Comparison of ENCODE assay signal across 8 mouse cellular contexts in the genomic region with DNA sequence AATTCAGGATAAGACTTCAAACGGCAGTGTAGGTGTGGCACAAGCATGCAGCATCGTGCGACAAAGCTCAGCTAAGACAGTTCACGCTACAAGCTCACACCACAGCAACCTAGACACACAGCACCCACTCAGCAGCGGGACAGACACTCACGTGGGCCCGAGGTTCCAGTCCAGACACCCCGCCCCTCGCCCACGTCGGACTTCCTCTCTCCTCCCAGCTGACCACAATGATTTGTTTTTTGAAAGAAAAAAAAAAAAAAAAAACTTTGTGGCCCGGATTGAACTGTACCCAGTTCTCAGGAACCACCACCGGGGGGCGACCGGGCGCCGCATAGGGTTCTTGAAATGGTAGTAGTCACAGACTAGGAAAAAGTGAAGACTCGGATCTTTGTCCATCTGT. TPM values are rescaled to one million over a fixed set of nuclear protein-coding genes. Genes with fewer than 3 reads are reported as not detected.
A peak's percentile ranks its signal among the peaks of the same experiment; 100 is the strongest.
DNase-seq lines count a peak whose midpoint lies in the region; ATAC-seq and TF ChIP-seq lines count a peak whose summit lies in the region.

No protein-coding gene starts in this region.

- peak; percentile 85 for TF ChIP-seq CTCF in midbrain, postnatal 0 days (IDR thresholded peaks at IDR 0.05)

- no peaks in the 10 kb centered on the region for H3K9me3 ChIP-seq in embryonic facial prominence, embryonic 14.5 days (ENCODE audit: control insufficient read depth, low read length)
- H3K9me3 ChIP-seq in limb, embryonic 14.5 days (ENCODE audit: control insufficient read depth, low read length): no peaks in the 10 kb centered on the region
- H3K9me3 ChIP-seq in midbrain, postnatal 0 days (ENCODE audit: low read length): no peaks in the 10 kb centered on the region

- H3K9ac ChIP-seq in embryonic facial prominence, embryonic 14.5 days (ENCODE audit: low read depth, low read length): peak overlapping the region; percentile 63
- peak overlapping the region; percentile 47 for H3K9ac ChIP-seq in limb, embryonic 14.5 days (ENCODE audit: low read depth, low read length, severe bottlenecking)
- H3K9ac ChIP-seq in midbrain, postnatal 0 days (replicated peaks; ENCODE audit: low read length, poor library complexity, severe bottlenecking): peak overlapping the region; percentile 37; the same call in 1 of the 2 replicates

- peaks cover 39% of the 10 kb centered on the region for H3K36me3 ChIP-seq in embryonic facial prominence, embryonic 14.5 days (ENCODE audit: control insufficient read depth, insufficient read depth, low read length)
- peaks cover 40% of the 10 kb centered on the region for H3K36me3 ChIP-seq in limb, embryonic 14.5 days (ENCODE audit: control insufficient read depth, insufficient read depth, low read length)
- H3K36me3 ChIP-seq in midbrain, postnatal 0 days (ENCODE audit: insufficient read depth, low read length): no peaks in the 10 kb centered on the region; the same call in 1 of the 2 replicates

- 0% methylated on average over 18 of the region's 18 CpGs for WGBS in embryonic facial prominence, embryonic 14.5 days
- 0% methylated on average over 18 of the region's 18 CpGs for WGBS in limb, embryonic 14.5 days
- 1% methylated on average over 18 of the region's 18 CpGs for WGBS in midbrain, postnatal 0 days

- DNase-seq in 3134 (ENCODE audit: extremely low read depth, insufficient read length, low spot score): peak; percentile 93
- DNase-seq in adrenal gland, postnatal 25 days: peak; percentile 93
- DNase-seq in embryonic facial prominence, embryonic 14.5 days (ENCODE audit: low spot score): peak; percentile 94
- peak; percentile 89 for DNase-seq in heart, adult 8-10 months (ENCODE audit: low spot score)
- DNase-seq in kidney, adult 9 months: peak; percentile 95
- peak; percentile 93 for DNase-seq in limb, embryonic 14.5 days (ENCODE audit: low spot score)
- DNase-seq in midbrain, postnatal 0 days (ENCODE audit: low spot score): peak; percentile 92
- DNase-seq in spleen, postnatal 14 days (ENCODE audit: low spot score in 2 of 2): peak; percentile 76 to 84

- peak overlapping the region; percentile 81 for H3K4me2 ChIP-seq in embryonic facial prominence, embryonic 14.5 days (ENCODE audit: low read depth, low read length)
- peak overlapping the region; percentile 96 for H3K4me2 ChIP-seq in limb, embryonic 14.5 days (replicated peaks; ENCODE audit: low read depth, low read length, severe bottlenecking)
- H3K4me2 ChIP-seq in midbrain, postnatal 0 days (ENCODE audit: low read depth, low read length, poor library complexity, severe bottlenecking): peak overlapping the region; percentile 70

- peaks cover 13% of the 10 kb centered on the region for H3K4me1 ChIP-seq in embryonic facial prominence, embryonic 14.5 days (ENCODE audit: control insufficient read depth, insufficient read depth, low read length)
- H3K4me1 ChIP-seq in limb, embryonic 14.5 days (ENCODE audit: control insufficient read depth, insufficient read depth, low read length): peaks cover 13% of the 10 kb centered on the region
- peaks cover 8% of the 10 kb centered on the region for H3K4me1 ChIP-seq in midbrain, postnatal 0 days (ENCODE audit: insufficient read depth, low read length)

- peak overlapping the region; percentile 89 for H3K4me3 ChIP-seq in embryonic facial prominence, embryonic 14.5 days (ENCODE audit: low read depth, low read length)
- peak overlapping the region; percentile 98 for H3K4me3 ChIP-seq in limb, embryonic 14.5 days (replicated peaks; ENCODE audit: low read length)
- peak overlapping the region; percentile 98 for H3K4me3 ChIP-seq in midbrain, postnatal 0 days (ENCODE audit: low read depth, low read length)

- no peaks in the 10 kb centered on the region for H3K27me3 ChIP-seq in embryonic facial prominence, embryonic 14.5 days (replicated peaks; ENCODE audit: control insufficient read depth, insufficient read depth, low read length)
- no peaks in the 10 kb centered on the region for H3K27me3 ChIP-seq in limb, embryonic 14.5 days (ENCODE audit: control insufficient read depth, insufficient read depth, low read length)
- no peaks in the 10 kb centered on the region for H3K27me3 ChIP-seq in midbrain, postnatal 0 days (ENCODE audit: insufficient read depth, low read length)

- ATAC-seq in embryonic facial prominence, embryonic 14.5 days (ENCODE audit: low read depth): peak; percentile 20
- ATAC-seq in limb, embryonic 14.5 days (ENCODE audit: low FRiP score, low read depth): peak; percentile 16
- peak; percentile 17; the same call in 1 of the 2 replicates for ATAC-seq in midbrain, postnatal 0 days (ENCODE audit: low FRiP score)

- peak; percentile 44; the same call in 1 of the 2 replicates for TF ChIP-seq POLR2A in limb, embryonic 14.5 days (IDR thresholded peaks at IDR 0.05; ENCODE audit: borderline replicate concordance, extremely low read depth, insufficient read depth, insufficient read length)

- peak overlapping the region; percentile 98 for H3K27ac ChIP-seq in embryonic facial prominence, embryonic 14.5 days (replicated peaks; ENCODE audit: low read depth, low read length)
- H3K27ac ChIP-seq in limb, embryonic 14.5 days (replicated peaks; ENCODE audit: low read depth, low read length): peak overlapping the region; percentile 97
- peak overlapping the region; percentile 96 for H3K27ac ChIP-seq in midbrain, postnatal 0 days (ENCODE audit: low read depth, low read length)

RNA-seq across cellular contexts. Expression of a gene that starts 1.5 kb away (rescaled TPM):
- 116 and 128 TPM in 2 replicates for total RNA-seq in adrenal gland, postnatal 25 days (2021)
- 65.9 and 71.9 TPM in 2 replicates for polyA plus RNA-seq in embryonic facial prominence, embryonic 14.5 days (2014; fragmentation: Nextera tagmentation; extraction: Ambion mirVana)
- total RNA-seq in heart, adult 8-10 months (2022): 10 to 100 TPM; 65.8 to 82.6 (median 71.5) TPM
- polyA plus RNA-seq in limb, embryonic 14.5 days (2012; rRNA removed): 66.8 and 73.4 TPM in 2 replicates
- polyA plus RNA-seq in limb, embryonic 14.5 days (2014; fragmentation: Nextera tagmentation; extraction: Ambion mirVana): 77.1 and 80.7 TPM in 2 replicates
- 117 and 126 TPM in 2 replicates for total RNA-seq in midbrain, postnatal 0 days (2014; rRNA removed)
- polyA plus RNA-seq in midbrain, postnatal 0 days (2015; fragmentation: Nextera tagmentation; extraction: Ambion mirVana): 41.8 and 47.8 TPM in 2 replicates

RNA-seq across cellular contexts. Expression of a gene that starts 32.5 kb away (rescaled TPM):
- total RNA-seq in adrenal gland, postnatal 25 days (2021): 27.4 and 32.1 TPM in 2 replicates
- polyA plus RNA-seq in embryonic facial prominence, embryonic 14.5 days (2014; fragmentation: Nextera tagmentation; extraction: Ambion mirVana): 114 and 116 TPM in 2 replicates
- total RNA-seq in heart, adult 8-10 months (2022): 10 to 100 TPM; 50.2 to 70.9 (median 65.9) TPM
- polyA plus RNA-seq in limb, embryonic 14.5 days (2012; rRNA removed): 80.2 and 94.4 TPM in 2 replicates
- 111 and 132 TPM in 2 replicates for polyA plus RNA-seq in limb, embryonic 14.5 days (2014; fragmentation: Nextera tagmentation; extraction: Ambion mirVana)
- total RNA-seq in midbrain, postnatal 0 days (2014; rRNA removed): 22.2 and 28.1 TPM in 2 replicates
- 16.5 and 20.7 TPM in 2 replicates for polyA plus RNA-seq in midbrain, postnatal 0 days (2015; fragmentation: Nextera tagmentation; extraction: Ambion mirVana)

RNA-seq across cellular contexts. Expression of a gene that starts 37.1 kb away (rescaled TPM):
- total RNA-seq in adrenal gland, postnatal 25 days (2021): 54.4 and 61.9 TPM in 2 replicates
- 25.1 and 28.0 TPM in 2 replicates for polyA plus RNA-seq in embryonic facial prominence, embryonic 14.5 days (2014; fragmentation: Nextera tagmentation; extraction: Ambion mirVana)
- 10 to 100 TPM; 56.7 to 62.0 (median 58.8) TPM for total RNA-seq in heart, adult 8-10 months (2022)
- polyA plus RNA-seq in limb, embryonic 14.5 days (2012; rRNA removed): 64.5 and 84.8 TPM in 2 replicates
- 28.4 and 32.0 TPM in 2 replicates for polyA plus RNA-seq in limb, embryonic 14.5 days (2014; fragmentation: Nextera tagmentation; extraction: Ambion mirVana)
- 27.0 and 38.3 TPM in 2 replicates for total RNA-seq in midbrain, postnatal 0 days (2014; rRNA removed)
- 29.1 and 34.4 TPM in 2 replicates for polyA plus RNA-seq in midbrain, postnatal 0 days (2015; fragmentation: Nextera tagmentation; extraction: Ambion mirVana)

Comparison
In these comparisons a context has a peak if more than half of its experiments do, and no peak if none do; other contexts are left out.
1. Peak in every context shown above with its lines: DNase-seq, ATAC-seq, H3K4me3 ChIP-seq and H3K27ac ChIP-seq.